Mouse (Mus musculus) NIH3T3 (cell line): ENCODE measurements at regions not wholly inside any gene's neighbourhood (a gene's known extent, or its start where the extent isn't known, plus 50 kb on each side); places are given as distances from the start of the nearest gene placed in this dataset.
A peak's percentile ranks its signal among the peaks of the same experiment; 100 is the strongest.

Experiments
- DNase-seq: peaks from one replicate; pipeline ENCODE4 v3.0.0-alpha.2; 2012; ENCODE audit warnings: low read depth

- DNase-seq = no peak
Observed at GRCm38 (mm10) chr9:100097028-100097427, 221.1 kb upstream of the Sox14 start.

- DNase-seq = no peak
Observed at GRCm38 (mm10) chr9:100095559-100095959, 219.6 kb upstream of the Sox14 start.

GRCm38 (mm10) chr9:100094956-100095558, 219.1 kb upstream of the Sox14 start:
- no peak for DNase-seq

GRCm38 (mm10) chr9:100071141-100071540, 195.2 kb upstream of the Sox14 start:
- DNase-seq = no peak

GRCm38 (mm10) chr9:100058541-100058940, 182.6 kb upstream of the Sox14 start:
- DNase-seq = no peak

GRCm38 (mm10) chr9:100046213-100046807, 170.3 kb upstream of the Sox14 start:
- no peak for DNase-seq

- no peak for DNase-seq
Observed at GRCm38 (mm10) chr9:100045636-100046035, 169.7 kb upstream of the Sox14 start.

- no peak for DNase-seq
Observed at GRCm38 (mm10) chr9:100041776-100042175, 165.8 kb upstream of the Sox14 start.

- DNase-seq = peak; percentile 58
Observed at GRCm38 (mm10) chr9:100023641-100024040, 147.7 kb upstream of the Sox14 start.

GRCm38 (mm10) chr9:100022035-100022434, 146.1 kb upstream of the Sox14 start:
- DNase-seq = no peak

- DNase-seq = no peak
Observed at GRCm38 (mm10) chr9:99995204-99995603, 119.2 kb upstream of the Sox14 start.

GRCm38 (mm10) chr9:99994285-99995144, 118.5 kb upstream of the Sox14 start:
- DNase-seq = no peak

- DNase-seq = no peak
Observed at GRCm38 (mm10) chr9:99987376-99987775, 111.4 kb upstream of the Sox14 start.

- DNase-seq = no peak
Observed at GRCm38 (mm10) chr9:99980734-99981133, 104.8 kb upstream of the Sox14 start.

- DNase-seq = no peak
Observed at GRCm38 (mm10) chr9:99961561-99961960, 85.6 kb upstream of the Sox14 start.

GRCm38 (mm10) chr9:99954720-99955119, 78.8 kb upstream of the Sox14 start:
- DNase-seq = no peak

GRCm38 (mm10) chr9:99954038-99954618, 78.2 kb upstream of the Sox14 start:
- no peak for DNase-seq
